Mouse (Mus musculus) fibroblast of lung, adult 2 months (primary cell): ENCODE results near the gene Lef1.

ENCODE experiments used
- DNase-seq: peaks from one replicate; pipeline ENCODE4 v3.0.0-alpha.2; 2011; ENCODE audit warnings: low read depth

Gene Lef1

DNA sequence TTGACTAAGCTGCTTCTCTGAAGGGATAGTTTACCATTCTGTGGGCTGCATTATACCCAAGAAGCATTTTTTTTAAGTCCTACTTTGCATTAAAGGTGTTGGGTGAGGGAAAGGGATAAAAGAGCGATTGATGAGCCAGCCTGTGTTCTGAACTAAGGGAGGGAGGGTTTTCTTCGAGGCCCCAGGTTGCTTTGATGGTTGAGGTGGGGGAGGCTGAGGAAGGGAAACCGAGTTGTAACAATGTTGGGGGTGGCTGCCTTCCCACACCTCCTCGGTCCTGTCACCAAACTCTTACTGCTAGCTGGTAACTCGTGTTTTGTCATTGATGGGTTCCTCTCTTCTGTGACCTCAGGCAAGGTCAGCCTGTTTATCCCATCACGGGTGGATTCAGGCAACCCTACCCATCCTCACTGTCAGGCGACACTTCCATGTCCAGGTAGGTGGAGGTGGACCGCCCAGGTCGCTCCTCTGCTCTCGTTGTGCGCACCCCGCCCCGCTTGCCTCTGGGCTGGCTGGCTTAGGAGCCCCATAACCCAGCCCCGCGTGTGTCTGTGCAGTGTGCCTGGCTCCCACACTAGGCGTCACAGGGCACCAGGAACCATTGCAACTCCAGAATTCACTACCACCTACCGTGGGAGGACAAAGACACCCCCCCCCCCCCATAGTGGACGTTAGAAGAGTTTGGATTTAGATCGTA lies 80.5 kb downstream of the Lef1 start:
- no peak for DNase-seq

DNA sequence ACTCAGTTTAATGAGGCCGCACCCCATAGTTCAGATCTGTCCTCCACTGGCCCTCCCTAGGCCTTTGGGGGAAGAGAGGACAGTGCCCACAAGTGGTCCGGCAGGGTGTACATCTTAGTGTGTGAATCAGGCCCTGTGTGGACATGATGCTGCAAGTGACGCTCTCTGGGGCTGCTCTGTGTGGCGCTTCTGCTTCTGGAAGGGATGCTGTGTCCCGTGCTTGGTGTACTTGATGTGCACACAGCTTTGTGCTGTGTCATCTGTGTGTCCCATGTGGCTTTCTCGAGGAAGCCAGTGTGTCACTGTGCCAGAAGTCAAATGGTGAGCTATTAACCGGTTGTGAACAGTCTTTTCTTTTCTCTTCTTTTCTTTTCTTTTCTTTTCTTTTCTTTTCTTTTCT lies 81.2 kb downstream of the Lef1 start:
- no peak for DNase-seq

DNA sequence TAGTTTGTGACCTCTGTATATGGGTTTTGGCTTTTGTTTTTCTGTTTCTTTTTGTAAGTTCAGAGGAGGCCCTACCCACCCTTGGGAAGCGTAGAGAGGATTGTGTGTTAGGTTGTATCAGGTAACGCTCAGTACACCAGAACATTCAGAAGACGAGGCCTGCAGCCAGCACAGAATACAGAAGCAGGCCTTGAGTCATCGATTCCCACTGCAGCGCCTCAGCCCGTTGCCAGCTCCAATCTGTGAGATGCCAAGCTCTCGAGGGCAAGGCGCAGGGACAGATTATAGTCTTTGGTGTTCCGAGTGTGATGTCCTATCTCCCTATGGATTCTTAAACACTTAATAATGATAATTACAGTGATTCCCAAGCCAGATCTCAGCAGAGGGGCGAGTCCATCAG lies 85.8 kb downstream of the Lef1 start:
- DNase-seq = peak; percentile 24

DNA sequence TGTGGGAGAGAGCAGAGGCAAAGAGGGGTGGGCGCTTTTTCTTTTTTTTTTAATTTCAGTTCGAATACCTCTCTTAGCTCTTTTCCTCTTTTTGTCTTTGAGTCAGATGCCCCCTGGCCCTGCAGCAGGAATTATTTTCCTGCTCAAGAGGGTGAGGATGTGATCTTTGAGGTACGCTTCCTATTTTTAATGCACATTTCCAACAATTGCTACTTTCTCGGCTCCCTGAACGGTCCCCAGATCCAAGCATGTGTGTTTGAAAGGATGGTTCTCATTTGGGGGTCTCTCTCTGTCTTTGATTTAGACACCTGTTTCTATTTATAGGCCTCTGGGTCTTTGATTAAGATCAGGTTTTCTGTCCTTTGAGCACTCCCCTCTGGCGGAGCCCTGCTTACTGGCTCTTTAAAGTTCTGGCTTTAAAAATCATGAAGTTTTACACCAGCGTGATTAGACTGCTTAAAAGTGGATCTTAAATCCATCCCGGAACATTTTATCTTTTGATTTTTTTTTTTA lies 86.3 kb downstream of the Lef1 start:
- DNase-seq = no peak

DNA sequence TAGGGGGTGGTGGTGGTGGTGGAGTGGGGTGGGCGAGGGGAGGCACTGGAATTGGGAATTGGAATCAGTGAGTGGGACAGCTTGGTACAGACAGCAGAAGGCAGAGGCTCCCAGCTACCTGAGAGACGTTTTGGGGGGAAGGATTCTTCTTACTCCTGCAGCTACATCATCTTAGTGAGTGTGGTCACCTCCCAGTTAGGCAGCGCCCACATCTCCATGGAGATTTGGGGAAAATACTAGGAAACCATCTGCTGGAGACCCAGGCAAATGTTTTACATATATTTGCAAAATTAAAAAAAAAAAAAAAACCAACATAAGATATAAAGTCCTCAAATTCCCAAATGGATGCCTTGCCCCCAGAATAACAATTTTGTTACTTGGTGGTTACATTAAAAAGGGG lies 88.7 kb downstream of the Lef1 start:
- DNase-seq = no peak

DNA sequence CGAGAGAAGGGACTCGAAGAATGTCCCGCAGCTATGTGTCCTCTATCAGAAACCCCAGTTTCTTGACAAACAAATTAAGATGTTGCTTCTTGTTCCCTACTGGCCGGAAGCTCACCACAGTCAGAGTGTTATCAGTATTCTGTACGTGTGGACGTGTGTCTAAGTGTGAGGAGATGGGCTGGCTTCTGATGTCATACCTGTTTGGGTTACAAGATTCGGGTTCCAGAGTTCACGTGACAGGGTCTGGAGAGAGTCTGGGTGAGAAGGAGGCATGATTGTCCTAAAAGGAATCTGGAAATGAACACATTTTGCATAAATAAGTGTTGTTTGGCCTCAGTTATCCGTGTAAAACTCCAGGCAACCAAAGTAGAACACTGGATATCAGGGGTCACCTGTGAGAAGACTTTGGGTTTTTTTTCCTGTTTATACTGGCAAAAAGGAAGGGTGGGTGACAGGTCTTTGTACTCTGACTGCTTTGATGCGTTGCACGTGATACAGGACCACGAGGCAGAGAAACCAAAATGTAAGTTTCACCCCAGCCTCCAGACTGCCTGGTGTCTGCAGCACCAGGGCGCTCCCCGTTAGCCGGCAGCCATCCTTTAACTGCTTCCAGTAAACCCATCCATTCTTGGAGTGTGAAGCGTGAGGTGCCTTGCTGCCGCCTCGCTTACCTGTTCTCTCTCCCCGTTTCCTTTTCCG lies 89.5 kb downstream of the Lef1 start:
- no peak for DNase-seq

DNA sequence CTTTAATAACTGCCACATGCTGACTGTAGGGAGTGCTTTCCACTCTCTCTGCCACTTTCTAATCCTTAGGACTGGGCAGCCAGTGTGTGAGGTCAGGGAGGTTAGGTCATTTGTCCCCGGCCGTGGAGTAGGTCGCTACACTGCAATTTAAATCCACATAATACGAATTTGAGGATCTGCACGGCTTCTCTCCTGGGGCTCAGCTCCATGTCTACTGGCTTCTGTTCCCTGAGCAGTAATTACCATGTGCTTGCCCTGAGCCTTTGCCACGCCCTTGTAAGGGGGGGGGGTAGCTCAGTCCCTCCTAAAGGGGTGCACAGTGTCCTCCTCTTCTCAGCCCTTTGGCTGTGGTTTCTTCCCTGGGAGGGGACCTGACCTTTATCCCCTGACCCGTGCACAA lies 92.0 kb downstream of the Lef1 start:
- no peak for DNase-seq

DNA sequence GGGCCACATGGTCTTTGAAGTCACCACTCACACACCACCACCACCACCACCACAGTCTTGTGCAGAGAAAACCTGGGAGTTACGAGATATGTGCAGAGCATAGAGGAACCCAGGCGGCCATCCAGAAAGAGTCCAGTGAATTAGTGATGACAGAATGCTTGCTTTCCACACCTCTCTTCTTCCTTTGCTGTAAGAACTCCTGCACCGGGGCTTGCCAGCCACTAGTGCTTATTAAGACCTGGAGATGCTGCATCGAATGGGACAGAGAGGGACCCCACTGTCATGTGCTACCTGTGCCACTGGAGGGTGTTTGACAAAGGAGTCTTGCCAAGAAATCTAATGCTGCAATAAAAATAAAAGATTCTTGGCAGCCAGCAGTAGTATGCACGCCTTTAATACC lies 97.6 kb downstream of the Lef1 start:
- DNase-seq = no peak

DNA sequence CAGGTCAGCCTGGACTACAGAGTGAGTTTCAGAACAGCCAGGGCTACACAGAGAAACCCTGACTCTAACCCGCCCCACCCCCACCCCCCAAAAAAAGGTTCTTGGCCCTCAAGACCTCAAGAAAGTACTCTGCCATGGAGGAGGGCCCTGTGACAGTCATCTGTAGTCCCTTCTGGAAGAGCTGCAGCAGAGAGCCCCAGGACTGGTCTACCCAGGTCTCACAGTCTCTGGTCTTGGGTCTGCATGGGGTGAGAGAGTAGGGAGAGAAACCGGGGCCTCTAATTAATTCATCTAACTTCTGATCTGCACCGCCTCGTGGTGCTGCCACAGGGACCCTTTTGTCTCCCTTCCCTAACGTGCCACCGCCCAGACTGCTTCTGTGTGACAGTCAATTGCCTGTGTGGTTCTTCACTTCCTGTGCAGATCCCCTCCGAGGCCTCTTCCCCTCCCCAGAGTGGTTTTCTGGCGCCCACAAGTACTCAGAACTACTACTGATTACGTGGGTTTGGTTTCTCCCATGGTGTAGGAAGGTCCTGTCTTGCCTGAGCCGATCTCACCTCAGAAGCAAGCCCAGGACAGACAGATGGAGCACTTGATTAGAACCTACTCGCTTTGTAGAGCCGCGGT lies 98.1 kb downstream of the Lef1 start:
- DNase-seq = no peak

DNA sequence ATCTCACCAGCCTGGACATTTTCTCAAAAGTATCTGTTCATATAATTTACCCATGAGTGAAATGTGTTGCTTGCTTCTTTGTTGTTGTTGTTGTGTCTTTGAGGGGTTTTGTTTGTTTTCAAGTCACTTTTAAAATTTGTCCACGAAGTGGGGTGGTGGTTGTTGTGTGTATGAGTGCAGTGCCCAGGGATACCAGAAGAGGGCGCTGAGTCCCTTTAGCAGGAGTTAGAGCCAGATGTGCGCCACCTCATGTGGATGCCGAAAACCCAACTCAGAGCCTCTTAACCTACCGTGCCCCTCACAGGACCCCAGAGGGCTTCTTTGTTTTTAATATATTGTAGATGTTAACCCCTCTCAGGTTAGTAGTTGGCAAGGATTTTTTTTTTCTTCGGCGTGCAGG lies 101.9 kb downstream of the Lef1 start:
- DNase-seq = no peak

DNA sequence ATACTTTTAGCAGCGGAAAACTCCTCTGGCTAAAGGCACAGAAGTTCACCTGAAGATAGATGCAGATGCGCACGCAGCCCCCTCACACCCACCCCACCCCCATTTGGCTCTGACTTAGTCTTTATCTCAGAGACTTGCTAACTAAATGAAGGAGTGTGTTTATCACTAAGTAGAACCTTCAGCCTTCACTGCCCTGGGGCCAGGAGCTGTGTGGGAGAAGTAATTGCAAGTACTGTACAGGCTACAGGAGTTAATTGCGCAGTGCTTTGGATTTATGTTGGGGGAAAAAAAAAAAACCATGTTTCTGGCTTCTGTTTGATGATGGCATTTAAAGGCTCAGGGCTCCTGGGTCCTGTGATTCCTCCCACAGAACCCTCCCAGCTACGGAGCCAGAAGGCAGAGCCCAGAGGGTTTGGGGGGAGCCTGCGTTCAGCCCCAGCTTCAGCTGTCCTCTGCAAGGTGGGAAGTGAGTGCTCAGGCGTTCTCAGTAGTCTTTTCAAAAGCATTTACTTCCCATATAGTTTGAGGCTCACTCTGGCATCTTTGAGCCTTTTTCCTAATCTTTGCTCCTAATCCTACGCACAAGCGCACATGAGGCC lies 103.9 kb downstream of the Lef1 start:
- DNase-seq = no peak

DNA sequence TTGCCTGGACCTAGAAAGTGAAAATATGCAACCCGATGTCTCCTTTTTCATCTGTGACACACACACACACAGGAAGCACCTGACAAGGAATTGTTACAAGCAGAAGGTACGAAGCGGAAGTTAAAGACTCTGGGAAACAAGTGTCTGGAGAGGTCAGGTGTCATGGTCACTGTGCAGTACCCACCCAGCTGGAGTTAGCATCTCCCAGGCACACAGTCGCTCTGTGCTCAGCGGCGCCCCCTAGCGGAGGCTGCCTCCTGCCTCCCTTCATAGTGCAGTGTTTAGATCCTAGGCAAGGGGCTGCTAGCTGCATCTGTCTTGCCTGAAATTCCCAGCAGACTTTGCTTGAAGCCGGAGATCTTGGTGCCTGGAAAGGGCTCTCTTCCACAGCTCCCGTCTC lies 104.6 kb downstream of the Lef1 start:
- DNase-seq = no peak

DNA sequence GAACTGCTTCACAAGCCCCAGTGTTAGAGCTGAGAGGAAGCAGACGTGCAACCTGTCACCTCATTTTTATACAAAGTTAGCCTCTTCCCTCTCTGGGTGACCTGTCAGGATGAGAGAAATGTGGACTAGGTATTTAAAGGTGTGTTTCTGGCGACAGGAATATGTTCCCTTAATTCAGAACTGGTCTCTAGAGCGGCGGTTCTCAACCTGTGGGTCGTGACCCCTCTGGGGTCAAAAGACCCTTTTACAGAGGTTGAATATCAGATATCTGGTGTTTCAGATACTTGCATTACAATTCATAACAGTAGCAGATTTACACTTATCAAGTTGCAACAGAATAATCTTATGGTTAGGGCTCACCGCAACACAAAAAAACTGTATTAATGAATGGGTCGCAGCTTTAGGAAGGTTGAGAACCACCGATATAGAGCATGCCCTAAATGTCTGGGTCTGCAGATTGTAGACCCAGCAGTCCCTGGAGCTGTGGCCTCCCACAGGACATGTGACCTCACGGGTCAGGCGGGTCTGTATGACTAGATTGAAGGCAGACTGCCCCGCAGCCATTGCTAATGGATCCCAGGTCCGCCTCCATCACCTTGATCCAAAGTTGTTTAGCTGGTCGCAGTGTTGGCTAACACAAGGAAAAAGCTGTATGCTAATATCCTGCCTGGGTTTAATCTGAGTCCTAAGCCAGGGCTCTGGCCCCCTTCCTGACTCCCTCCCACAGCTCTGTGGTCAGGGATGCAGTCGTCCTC lies 108.5 kb downstream of the Lef1 start:
- DNase-seq = no peak

DNA sequence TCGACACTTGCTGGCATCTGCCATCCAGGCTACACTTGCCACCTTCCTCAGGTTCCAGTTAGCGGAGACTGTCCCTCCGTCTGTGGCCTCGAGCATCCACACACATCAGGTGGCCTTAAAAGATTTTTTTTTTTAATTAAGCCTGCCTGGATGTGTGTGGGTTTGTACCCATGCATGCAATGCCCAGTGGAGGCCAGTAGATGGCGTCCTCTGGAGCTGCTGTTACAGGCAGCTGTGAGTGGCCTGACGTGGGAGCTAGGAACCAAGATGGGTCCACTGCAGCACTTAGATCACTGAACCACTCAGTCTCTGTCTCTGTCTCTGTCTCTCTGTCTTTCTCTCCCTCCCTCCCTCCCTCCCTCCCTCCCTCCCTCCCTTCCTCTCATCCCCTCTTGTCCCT lies 117.8 kb downstream of the Lef1 start:
- DNase-seq = no peak

DNA sequence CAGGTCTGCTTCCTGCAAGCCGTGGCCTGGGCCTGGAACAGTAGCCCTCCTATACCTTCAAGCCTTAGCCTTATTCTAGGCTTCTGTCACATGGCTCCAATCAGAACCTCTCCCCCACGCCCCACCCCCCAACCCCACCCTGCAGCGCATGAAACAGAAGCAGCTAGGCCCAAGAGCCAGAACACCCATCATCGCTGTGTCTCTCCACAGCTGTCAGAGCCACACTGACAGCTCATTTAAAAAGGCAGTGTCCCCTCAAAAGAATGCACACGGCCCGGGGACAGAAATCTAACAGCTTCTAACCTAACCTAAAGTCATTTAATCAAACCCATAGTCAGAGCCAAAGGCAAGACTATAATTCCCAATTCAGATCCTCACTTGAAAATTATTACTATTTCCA lies 126.8 kb downstream of the Lef1 start:
- DNase-seq = no peak

DNA sequence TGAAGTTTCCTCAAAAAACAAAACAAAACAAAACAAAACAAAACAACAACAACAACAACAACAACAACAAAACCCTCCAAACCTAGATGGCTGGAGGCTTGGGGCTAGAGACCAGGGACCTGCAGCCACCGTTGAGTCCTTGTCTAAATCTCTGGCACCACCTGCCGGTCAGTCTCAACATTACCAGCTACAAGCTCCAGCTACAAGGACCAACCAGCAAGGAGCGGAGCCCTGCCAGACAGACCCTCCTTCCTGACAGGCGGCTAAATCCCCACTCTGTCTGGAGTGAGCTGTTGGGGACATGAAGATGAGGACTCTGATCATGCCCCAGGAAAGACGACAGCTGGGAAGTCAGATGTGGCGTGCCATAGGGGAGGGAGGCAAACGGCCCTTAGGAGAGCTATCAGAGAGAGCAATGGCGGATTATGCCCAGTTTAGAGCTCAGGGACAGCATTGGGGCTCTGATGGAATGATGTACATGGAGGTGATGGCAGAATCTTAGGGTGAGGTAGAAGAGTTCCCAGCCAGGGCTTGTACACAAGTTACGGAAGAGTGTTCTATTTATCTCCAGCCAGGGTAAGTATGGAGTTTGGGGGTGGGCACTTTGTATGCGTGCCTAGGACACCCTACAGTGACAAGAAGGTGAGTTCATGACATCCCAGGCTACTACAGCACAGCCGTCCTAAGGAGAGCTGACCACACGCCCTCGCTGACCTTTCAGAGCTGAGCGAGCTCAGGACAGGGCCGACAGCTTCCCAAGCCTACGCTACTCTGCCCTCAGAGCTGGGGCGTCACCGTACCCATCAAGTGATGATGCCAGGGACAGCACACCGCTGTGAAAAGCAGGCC lies 127.7 kb downstream of the Lef1 start:
- peak; percentile 46 for DNase-seq

DNA sequence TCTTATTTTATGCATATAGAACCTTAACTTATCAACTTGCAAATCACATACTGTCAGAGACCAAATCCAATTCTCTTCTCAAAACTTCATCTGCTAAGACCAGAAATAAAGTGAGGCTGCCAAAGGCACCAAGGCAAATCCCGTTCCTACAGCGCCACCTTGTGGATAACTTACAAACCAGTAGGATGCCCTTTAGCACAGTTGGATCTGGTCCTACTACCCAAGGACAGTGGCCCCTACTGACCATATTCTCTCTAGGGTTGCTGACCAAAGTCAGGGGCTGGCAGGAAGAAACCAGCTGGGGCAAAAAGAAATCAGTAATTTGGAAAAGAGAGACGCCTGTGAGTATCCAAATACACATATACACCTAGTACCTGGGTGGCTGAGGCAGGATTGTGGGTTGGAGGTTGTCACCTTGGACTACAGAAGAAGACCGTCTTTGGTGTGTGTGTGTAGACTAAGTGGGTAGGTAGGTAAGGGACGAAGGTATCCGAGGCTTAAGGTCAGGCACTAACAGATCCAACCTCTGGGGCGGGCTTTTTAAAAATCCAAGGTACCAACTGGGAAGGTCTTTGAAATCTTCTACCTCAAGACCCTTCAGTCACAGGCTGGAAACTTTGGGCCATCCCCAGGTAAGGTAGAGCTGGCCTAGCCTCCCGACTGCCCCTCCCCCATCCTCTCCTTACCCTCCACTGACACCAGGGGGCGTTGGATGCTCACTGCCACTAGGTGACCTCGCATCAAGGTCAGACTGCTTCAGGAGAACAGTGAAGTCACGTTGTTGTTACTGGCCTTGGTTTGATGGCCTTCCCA lies 135.7 kb downstream of the Lef1 start:
- peak; percentile 27 for DNase-seq

DNA sequence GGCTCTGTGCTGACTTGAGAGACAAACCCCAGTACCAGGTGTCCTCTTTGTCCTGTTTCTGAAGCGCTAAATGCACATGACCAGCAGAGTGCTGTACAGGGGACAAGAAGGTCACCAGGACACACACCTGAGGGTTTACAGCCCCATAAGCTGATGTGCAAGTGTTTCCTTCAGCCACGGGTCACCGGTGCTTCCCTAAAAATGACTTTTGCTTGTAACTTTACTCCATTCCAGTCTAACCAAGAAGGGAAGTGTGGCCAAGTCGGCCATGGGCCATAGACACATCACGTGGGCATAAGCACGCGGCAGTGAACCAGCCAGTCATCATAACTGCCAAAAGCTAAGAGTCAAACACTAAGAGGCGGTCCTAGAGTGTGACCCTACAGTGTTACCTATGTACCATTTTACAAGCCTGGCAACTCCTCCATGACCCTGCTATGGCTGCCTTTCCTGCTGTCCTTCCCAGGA lies 136.3 kb downstream of the Lef1 start:
- DNase-seq = no peak

DNA sequence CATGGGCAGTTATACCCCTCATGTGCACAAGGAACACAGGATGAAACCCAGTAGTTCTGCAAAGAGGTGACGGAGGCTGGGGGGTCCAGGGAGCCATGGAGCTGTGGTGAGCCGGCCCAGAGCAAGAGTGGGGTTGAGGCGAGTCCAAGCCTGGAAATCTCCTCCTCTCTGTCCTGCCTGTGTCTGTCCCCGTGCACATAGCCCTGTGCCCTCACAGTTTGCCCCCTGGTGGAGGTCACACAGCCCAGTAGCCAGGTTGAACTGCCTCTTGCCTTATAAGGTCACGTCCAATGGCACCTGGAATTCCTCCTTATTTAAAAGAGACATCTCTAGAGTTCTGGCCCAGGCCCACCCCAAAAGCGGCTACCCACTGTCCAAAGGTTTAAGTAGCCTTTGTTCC lies 137.2 kb downstream of the Lef1 start:
- no peak for DNase-seq

DNA sequence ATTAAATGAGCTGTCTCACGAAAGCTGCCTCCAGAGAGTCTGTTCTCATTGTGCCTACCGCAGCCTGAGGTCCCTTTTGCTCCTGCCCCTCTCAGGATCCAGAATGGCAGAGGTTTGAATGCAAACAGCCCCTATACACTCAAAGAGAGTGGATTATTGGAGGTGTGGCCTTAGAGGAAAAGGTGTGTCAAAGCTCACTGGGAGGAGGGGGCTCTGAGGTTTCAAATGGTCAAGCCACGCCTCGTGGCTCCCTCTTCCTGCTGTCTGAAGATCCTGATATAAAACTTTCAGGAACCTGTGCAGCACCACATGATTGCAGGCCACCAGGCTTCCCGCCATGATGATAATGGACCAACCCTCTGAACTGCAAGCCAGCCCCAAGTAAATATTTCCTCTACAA lies 137.6 kb downstream of the Lef1 start:
- no peak for DNase-seq
